Mouse (Mus musculus) bone marrow, adult 2 months (tissue): ENCODE results near the gene Mical2.

ENCODE experiments used
- CTCF ChIP-seq: fragments of 200-500 bp; IDR thresholded peaks from 2 replicates; pipeline ENCODE4 v1.5.1; 2011; ENCODE audit warnings: low read length, control low read depth; ENCODE audit not compliant: control insufficient read depth, insufficient read depth
- POLR2A ChIP-seq: fragments of 200-500 bp; IDR thresholded peaks from 2 replicates; pipeline ENCODE4 v1.6.1; 2011; ENCODE audit warnings: low read depth, mild to moderate bottlenecking, control low read depth, low read length, borderline replicate concordance; ENCODE audit not compliant: control insufficient read depth

DNA sequence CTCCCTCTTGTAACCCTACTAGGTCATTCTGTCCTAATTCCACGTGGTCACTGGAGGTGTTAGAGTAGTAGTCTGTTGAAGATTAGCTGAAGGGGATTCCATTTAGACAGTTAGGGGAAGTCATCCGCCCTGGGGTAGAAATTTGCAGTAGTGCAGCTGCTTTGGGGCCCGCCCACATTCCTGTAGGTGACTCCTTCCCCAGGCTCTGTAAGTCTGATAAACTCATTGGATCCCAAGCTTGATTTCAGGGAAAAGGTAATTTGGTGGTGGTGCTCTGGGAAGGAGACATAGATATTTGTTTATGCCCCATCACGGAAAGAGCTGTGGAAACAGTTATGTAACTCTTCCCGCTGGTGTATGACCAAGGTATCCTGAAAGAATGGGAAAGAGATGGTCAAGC is 201.2 kb downstream of the Mical2 start:
- TF ChIP-seq POLR2A (no peak), CTCF (no peak)
